Mouse (Mus musculus) left cerebral cortex, adult 8-10 months (tissue): ENCODE results near the gene Fopnl. TPM values are rescaled to one million over a fixed set of nuclear protein-coding genes. Genes with fewer than 3 reads are reported as not detected.

Experiments
- DNase-seq, 2 experiments: peaks; one replicate each; pipeline ENCODE4 v3.0.0; 2022; ENCODE audit warnings: low spot score in 2 of 2
- total RNA-seq, 4 experiments: library from RNA; stranded (reverse); gene quantifications; 2 replicates each; pipeline ENCODE4 v1.2.4; 2022

Gene Fopnl
- 10 to 100 TPM; 45.9 to 51.1 (median 48.2) TPM for total RNA-seq

GRCm38 (mm10) chr16:14316884-14317876, at the start of gene Fopnl:
TSS of gene Fopnl (minus strand) at chr16:14317405.
- DNase-seq = peak; percentile 94 to 97

GRCm38 (mm10) chr16:14366017-14366416, 48.8 kb upstream of the Fopnl start:
- DNase-seq = no peak

GRCm38 (mm10) chr16:14365457-14365856, 48.3 kb upstream of the Fopnl start:
- DNase-seq = no peak

GRCm38 (mm10) chr16:14364066-14364465, 46.9 kb upstream of the Fopnl start:
- DNase-seq = no peak

GRCm38 (mm10) chr16:14363496-14363895, 46.3 kb upstream of the Fopnl start:
- DNase-seq = no peak

- no peak for DNase-seq
These were observed 45.1 kb upstream of the Fopnl start for GRCm38 (mm10) chr16:14362099-14362820.

- peak; percentile 59 to 67 for DNase-seq
These were observed 44.3 kb upstream of the Fopnl start, which contains the start of gene Abcc1 for GRCm38 (mm10) chr16:14361362-14362098. TSS of gene Abcc1 (plus strand) at chr16:14361558.

- DNase-seq = no peak
These were observed 43.7 kb upstream of the Fopnl start for GRCm38 (mm10) chr16:14360931-14361330.

GRCm38 (mm10) chr16:14358531-14358930, 41.3 kb upstream of the Fopnl start:
- no peak for DNase-seq

- no peak for DNase-seq
These were observed 40.7 kb upstream of the Fopnl start for GRCm38 (mm10) chr16:14357859-14358258.

GRCm38 (mm10) chr16:14352663-14353062, 35.5 kb upstream of the Fopnl start:
- DNase-seq = no peak

GRCm38 (mm10) chr16:14352234-14352633, 35.0 kb upstream of the Fopnl start:
- no peak for DNase-seq

GRCm38 (mm10) chr16:14351571-14351970, 34.4 kb upstream of the Fopnl start:
- DNase-seq = no peak

- no peak for DNase-seq
These were observed 27.8 kb upstream of the Fopnl start for GRCm38 (mm10) chr16:14344967-14345366.

GRCm38 (mm10) chr16:14328156-14328555, 11.0 kb upstream of the Fopnl start:
- no peak for DNase-seq

GRCm38 (mm10) chr16:14320494-14320893, 3.3 kb upstream of the Fopnl start:
- DNase-seq = no peak

- DNase-seq = no peak
These were observed 2.5 kb upstream of the Fopnl start for GRCm38 (mm10) chr16:14319681-14320080.

GRCm38 (mm10) chr16:14312914-14313313, 4.3 kb downstream of the Fopnl start:
- no peak for DNase-seq

- no peak for DNase-seq
These were observed 5.8 kb downstream of the Fopnl start for GRCm38 (mm10) chr16:14311371-14311770.

- no peak for DNase-seq
These were observed 7.4 kb downstream of the Fopnl start for GRCm38 (mm10) chr16:14309833-14310232.
